Mouse (Mus musculus): Measurements from ENCODE around the gene Poglut1.

GRCm38 (mm10) chr16:38496604-38497140 lies 53.4 kb downstream of the Poglut1 start:
- TF ChIP-seq CTCF (IDR thresholded peaks at IDR 0.05; ENCODE audit: insufficient read depth, low read depth, low read length) (no peak), POLR2A (IDR thresholded peaks at IDR 0.05; ENCODE audit: insufficient read depth, low read depth, low read length) (no peak)
